Mouse (Mus musculus): ENCODE data around the gene Zbbx.

The Zbbx gene

DNA sequence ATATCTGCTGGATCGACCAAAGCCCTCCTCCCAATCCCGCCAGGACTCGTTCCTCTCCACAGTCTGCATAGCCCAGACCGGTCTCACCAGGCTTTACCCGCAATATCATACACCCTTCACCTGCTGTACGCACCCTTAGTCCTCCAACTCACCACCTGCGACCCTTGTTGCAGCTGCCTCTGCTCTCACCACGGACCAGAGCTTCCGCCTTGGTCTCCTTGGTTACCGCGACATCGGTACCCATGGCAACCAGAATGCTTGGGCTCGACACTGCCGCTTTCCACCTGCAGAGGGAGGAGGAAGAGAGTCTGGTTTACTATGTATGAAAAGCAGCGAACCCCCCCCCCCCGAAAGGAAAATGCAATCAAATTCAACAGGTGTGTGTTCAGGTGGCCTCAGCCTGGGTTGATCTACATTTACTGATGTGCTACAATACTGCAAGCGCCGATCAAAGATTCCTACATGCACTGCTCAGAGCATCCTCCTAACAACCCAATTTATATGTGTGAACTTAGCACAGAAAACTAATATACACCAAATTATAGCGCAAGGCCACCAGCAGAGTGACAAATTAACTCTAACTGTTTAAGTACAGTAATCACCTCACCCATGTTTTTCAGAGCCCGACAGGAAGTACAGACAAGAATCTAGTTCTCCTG is at the start of gene Zbbx:
Zbbx (minus strand) TSS at position 197 of the 659 bp plus-strand sequence.
- WGBS: 8% methylated on average over 20 of the region's 20 CpGs

DNA sequence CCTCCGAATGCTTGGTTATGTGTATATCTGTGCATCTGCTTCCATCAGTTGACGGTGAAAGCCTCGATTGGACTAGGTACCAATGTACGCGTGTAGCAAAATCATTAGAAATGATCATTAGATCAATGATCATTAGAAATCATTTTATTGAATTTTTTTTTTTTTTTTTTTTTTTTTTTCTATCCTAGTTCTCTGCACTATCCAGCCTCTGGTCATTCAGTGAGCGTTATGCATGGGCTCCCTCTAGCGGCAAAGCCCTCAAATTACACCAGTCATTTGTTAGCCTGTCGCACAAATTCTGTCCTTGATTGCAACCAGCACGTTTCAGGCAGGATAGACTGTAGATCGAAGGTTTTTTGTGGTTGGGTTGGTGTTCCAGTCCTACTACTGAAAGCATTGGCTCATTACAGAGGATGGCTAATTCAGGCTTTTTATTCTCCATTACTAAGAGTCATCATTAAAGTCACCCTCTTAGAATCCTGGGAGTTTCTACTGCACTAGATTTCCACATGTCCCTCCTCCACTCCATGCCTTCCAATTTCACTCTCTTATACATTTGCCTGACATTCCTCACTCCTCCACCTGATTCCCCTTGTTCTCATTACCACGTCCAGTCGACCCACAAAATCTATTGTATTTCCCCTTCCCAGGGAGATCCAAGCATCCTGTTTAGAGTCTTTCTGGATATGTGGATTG is 38.1 kb upstream of the Zbbx start:
- WGBS: 34% methylated on average over 12 of the region's 12 CpGs

DNA sequence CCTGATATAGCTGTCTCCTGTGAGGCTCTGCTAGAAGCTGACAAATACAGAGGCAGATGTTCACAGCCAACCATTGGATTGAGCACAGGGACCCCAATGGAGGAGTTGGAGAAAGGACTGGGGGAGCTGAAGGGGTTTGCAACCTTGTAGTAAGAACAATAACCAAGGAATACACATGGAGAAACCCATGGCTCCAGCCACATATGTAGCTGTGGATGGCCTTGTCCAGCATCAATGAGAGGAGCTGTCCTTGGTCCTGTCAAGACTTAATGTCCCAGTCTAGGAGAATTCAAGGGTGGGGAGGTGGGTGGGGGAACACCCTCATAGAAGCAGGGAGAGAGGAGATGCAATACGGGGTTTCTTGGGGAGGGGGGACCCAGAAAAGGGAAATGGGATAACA is 17.8 kb upstream of the Zbbx start:
- 79% methylated on average over 1 of the region's 1 CpGs for WGBS

DNA sequence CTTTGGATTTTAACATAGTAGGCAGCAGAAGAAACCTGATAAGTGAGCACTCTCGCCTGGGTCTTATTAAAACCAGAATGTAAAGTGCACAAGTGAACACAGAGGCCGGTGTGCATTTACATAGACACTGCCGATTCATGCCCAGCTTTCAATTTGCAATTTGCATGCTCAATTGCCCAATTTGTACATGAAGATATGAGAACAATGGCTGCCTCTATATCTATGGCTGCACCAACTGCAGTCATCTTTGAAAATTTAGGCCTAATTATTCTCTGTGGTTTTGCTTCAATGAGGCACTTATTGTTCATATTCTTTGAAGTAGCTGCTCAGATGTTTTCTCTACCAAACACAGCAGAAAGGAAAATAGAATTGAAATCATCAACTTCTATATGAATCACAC is 23.0 kb downstream of the Zbbx start:
- 43% methylated on average over 3 of the region's 3 CpGs for WGBS

DNA sequence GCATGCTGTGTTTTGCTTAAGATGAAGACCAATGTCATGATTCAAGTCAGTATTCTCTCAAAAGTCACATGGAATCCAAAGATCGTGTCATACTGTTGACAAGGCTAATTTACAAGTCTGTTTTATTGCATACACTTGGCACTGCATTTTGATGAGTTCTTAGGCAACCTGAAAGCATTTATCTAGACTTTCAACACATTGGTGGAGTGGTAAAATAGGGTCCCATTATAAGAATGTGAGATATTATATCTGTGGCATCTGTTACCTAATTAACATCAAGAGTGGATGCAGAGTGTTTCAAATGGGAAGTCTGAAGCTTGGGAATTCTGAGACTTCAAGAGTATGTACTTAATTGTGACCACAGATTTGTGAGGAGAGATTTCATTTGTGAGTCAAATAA is 79.1 kb downstream of the Zbbx start:
- 64% methylated on average over 1 of the region's 1 CpGs for whole genome bisulfite sequencing

DNA sequence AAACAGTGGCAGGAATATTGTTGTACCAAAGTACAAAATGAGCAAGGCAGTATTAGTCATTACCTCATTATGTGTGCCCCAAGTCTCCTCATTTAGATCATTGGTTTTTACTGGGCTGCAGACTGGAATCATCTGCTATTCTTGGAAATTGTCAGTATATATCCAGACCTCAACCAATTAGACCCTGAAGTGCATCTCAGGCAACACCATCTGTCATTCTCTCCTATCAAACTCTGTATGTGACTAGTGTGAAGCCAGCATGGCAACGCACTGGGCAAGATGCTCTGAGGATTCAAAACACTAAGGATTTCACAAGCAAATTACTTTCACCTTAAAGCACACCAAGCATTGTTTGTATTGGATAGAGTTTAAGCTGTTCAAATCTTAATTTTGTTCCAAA is 85.9 kb downstream of the Zbbx start:
- 65% methylated on average over 1 of the region's 1 CpGs for WGBS

DNA sequence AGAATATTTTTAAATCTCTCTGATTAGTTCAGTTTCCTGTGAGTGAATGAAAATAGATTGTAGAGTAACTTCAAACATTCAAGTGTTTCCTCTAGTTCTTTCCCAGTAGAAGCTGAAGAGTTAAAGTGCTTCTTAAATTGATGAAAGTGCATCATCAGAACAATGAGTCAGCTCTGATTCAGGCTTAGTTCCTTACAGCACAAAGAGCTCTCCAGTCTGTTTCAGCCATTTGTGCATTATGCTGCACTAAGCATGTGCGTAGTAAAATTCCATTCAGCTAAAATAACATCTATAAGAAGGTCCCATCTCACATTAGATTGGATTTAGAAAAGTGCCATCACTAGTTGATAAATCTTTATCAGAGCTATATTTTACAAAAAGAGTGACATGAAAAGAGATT is 155.1 kb downstream of the Zbbx start:
- 49% methylated on average over 1 of the region's 1 CpGs for WGBS
